Mouse (Mus musculus) mouse embryonic stem cell (cell line): ENCODE results near the gene Wnt1.

Source experiments
- in situ Hi-C, 2 experiments: fragments of 300-500 bp; cut with MboI; formaldehyde crosslinking; loops; 1 replicate in 1 of 2; 3 replicates in 1 of 2; pipeline ENCODE4 v1.14.3; 2019 to 2020; ENCODE audit warnings: low sequenced_read_pairs in 2 of 2, low pct_unique_long_range_greater_than_20kb in 1 of 2, mixed read lengths in 1 of 2; ENCODE audit not compliant: unreplicated experiment in 1 of 2

Gene Wnt1

GRCm38 (mm10) chr15:98776280-98777004, 13.2 kb upstream of the Wnt1 start:
- in situ Hi-C loops, result loop anchor here in 1 of 2 experiments (25.0 kb wide), 1 partner anchor 764 kb away; the partner anchor contains the start of gene Col2a1

GRCm38 (mm10) chr15:98777005-98777616, 12.5 kb upstream of the Wnt1 start:
- in situ Hi-C loops, result loop anchor here in 1 of 2 experiments (25.0 kb wide), 1 partner anchor 765 kb away; the partner anchor contains the start of gene Col2a1

- in situ Hi-C loops, result loop anchor here in 1 of 2 experiments (25.0 kb wide), 1 partner anchor 765 kb away; the partner anchor contains the start of gene Col2a1
Measured at GRCm38 (mm10) chr15:98777762-98778161, 11.9 kb upstream of the Wnt1 start, which contains the start of gene Wnt10b. Gene Wnt10b, minus strand, starts transcription at chr15:98778150.

GRCm38 (mm10) chr15:98778191-98778770, 11.4 kb upstream of the Wnt1 start:
- in situ Hi-C loops, result loop anchor here in 1 of 2 experiments (25.0 kb wide), 1 partner anchor 766 kb away; the partner anchor contains the start of gene Col2a1

- in situ Hi-C loops, result loop anchor here in 1 of 2 experiments (25.0 kb wide), 1 partner anchor 767 kb away; the partner anchor contains the start of gene Col2a1
Measured at GRCm38 (mm10) chr15:98778806-98779205, 10.9 kb upstream of the Wnt1 start.

GRCm38 (mm10) chr15:98780075-98780474, 9.6 kb upstream of the Wnt1 start:
- in situ Hi-C loops, result loop anchor here in 1 of 2 experiments (25.0 kb wide), 1 partner anchor 768 kb away; the partner anchor contains the start of gene Col2a1

- in situ Hi-C loops, result loop anchor here in 1 of 2 experiments (25.0 kb wide), 1 partner anchor 768 kb away; the partner anchor contains the start of gene Col2a1
Measured at GRCm38 (mm10) chr15:98780573-98780972, 9.1 kb upstream of the Wnt1 start.

- in situ Hi-C loops, result loop anchor here in 1 of 2 experiments (25.0 kb wide), 1 partner anchor 769 kb away; the partner anchor contains the start of gene Col2a1
Measured at GRCm38 (mm10) chr15:98781166-98781565, 8.5 kb upstream of the Wnt1 start.

GRCm38 (mm10) chr15:98785744-98786143, 3.9 kb upstream of the Wnt1 start:
- in situ Hi-C loops, result loop anchor here in 1 of 2 experiments (25.0 kb wide), 1 partner anchor 773 kb away; the partner anchor contains the start of gene Col2a1

GRCm38 (mm10) chr15:98787930-98788329, 1.7 kb upstream of the Wnt1 start:
- in situ Hi-C loops, result loop anchor here in 1 of 2 experiments (25.0 kb wide), 1 partner anchor 776 kb away; the partner anchor contains the start of gene Col2a1

GRCm38 (mm10) chr15:98788972-98789660, 541 bp upstream of the Wnt1 start:
- in situ Hi-C loops, result loop anchor here in 1 of 2 experiments (25.0 kb wide), 1 partner anchor 777 kb away; the partner anchor contains the start of gene Col2a1

- in situ Hi-C loops, result loop anchor here in 1 of 2 experiments (10.0 to 25.0 kb wide), 2 partner anchors 304 to 778 kb away; partner anchors contain the start of genes Col2a1 and Dnajc22
Measured at GRCm38 (mm10) chr15:98790761-98791160, 1.1 kb downstream of the Wnt1 start.

- in situ Hi-C loops, result loop anchor here in 1 of 2 experiments (10.0 to 25.0 kb wide), 2 partner anchors 304 to 779 kb away; partner anchors contain the start of genes Col2a1 and Dnajc22
Measured at GRCm38 (mm10) chr15:98791221-98791620, 1.6 kb downstream of the Wnt1 start.

- in situ Hi-C loops, result loop anchor here in 1 of 2 experiments (10.0 to 25.0 kb wide), 2 partner anchors 303 to 779 kb away; partner anchors contain the start of genes Col2a1 and Dnajc22
Measured at GRCm38 (mm10) chr15:98791771-98792170, 2.1 kb downstream of the Wnt1 start.

- in situ Hi-C loops, result loop anchor here in 1 of 2 experiments (10.0 to 25.0 kb wide), 2 partner anchors 302 to 780 kb away; partner anchors contain the start of genes Col2a1 and Dnajc22
Measured at GRCm38 (mm10) chr15:98792233-98793020, 2.8 kb downstream of the Wnt1 start.

- in situ Hi-C loops, result loop anchor here in 1 of 2 experiments (10.0 to 25.0 kb wide), 2 partner anchors 302 to 781 kb away; partner anchors contain the start of genes Col2a1 and Dnajc22
Measured at GRCm38 (mm10) chr15:98793141-98793698, 3.6 kb downstream of the Wnt1 start.
